Mouse (Mus musculus) lung, postnatal 0 days (tissue): ENCODE measurements around the gene Ipo8.

Experiments
- CTCF ChIP-seq: IDR thresholded peaks from 2 replicates; pipeline ENCODE4 v1.5.1; 2016; ENCODE audit warnings: antibody characterized with exemption, mild to moderate bottlenecking
- EP300 ChIP-seq: IDR thresholded peaks from 2 replicates; pipeline ENCODE4 v1.6.1; 2016; ENCODE audit warnings: antibody characterized with exemption, mild to moderate bottlenecking, control low read depth

GRCm38 (mm10) chr6:148799773-148800172 is 31.5 kb downstream of the Ipo8 start:
- TF ChIP-seq EP300 (no peak), CTCF (peak; percentile 47)
